Mouse (Mus musculus) heart, embryonic 16.5 days (tissue): ENCODE data around the gene Nup188. TPM values are rescaled to one million over a fixed set of nuclear protein-coding genes. Genes with fewer than 3 reads are reported as not detected.

Source experiments
- microRNA-seq: library from miRNA; unstranded; fragments of <30 nt; microRNA quantifications from one replicate; pipeline ENCODE4, GENCODE M21; 2017
- polyA plus RNA-seq: library from polyadenylated mRNA; unstranded; fragments of >200 nt; fragmentation: Nextera tagmentation; extraction: Ambion mirVana; gene quantifications from 2 replicates; pipeline ENCODE4 v1.2.1, GENCODE M21; 2015

Nup188 gene
- polyA plus RNA-seq, 1 experiment from 2014 or later, result 23.6 TPM

Small RNA genes within 50 kb of the gene (microRNA-seq; reads per million reads assigned to microRNA genes)
- gene Gm47292, result not detected

Other genes starting within 250 kb of the Nup188 start
- gene Wdr34, start 237.5 kb upstream of the Nup188 start, polyA plus RNA-seq, result 24.1 and 25.6 TPM in 2 replicates
- gene Set, start 229.0 kb upstream of the Nup188 start, polyA plus RNA-seq, result 198 and 217 TPM in 2 replicates
- gene Pkn3, start 208.7 kb upstream of the Nup188 start, polyA plus RNA-seq, result 9.4 and 11.7 TPM in 2 replicates
- gene Zdhhc12, start 192.7 kb upstream of the Nup188 start, polyA plus RNA-seq, result 29.4 and 30.8 TPM in 2 replicates
- 5.7 TPM in 2 replicates for gene Zer1, start 161.8 kb upstream of the Nup188 start, polyA plus RNA-seq
- 5.4 and 7.1 TPM in 2 replicates for gene Tbc1d13, start 152.7 kb upstream of the Nup188 start, polyA plus RNA-seq
- 37.4 and 40.0 TPM in 2 replicates for gene Endog, start 114.9 kb upstream of the Nup188 start, polyA plus RNA-seq
- 31.5 and 34.3 TPM in 2 replicates for gene Spout1, start 107.9 kb upstream of the Nup188 start, polyA plus RNA-seq
- 26.9 and 28.1 TPM in 2 replicates for gene Kyat1, start 80.5 kb upstream of the Nup188 start, polyA plus RNA-seq
- gene Lrrc8a, start 48.7 kb upstream of the Nup188 start, polyA plus RNA-seq, result 39.4 and 42.6 TPM in 2 replicates
- gene Gm28035, start 45.8 kb upstream of the Nup188 start, polyA plus RNA-seq, result 0.22 and 0.40 TPM in 2 replicates
- 9.4 and 13.1 TPM in 2 replicates for gene Phyhd1, start 20.2 kb upstream of the Nup188 start, polyA plus RNA-seq
- gene Gm28038, start 5.4 kb upstream of the Nup188 start, polyA plus RNA-seq, result not detected in 2 replicates
- 31.8 and 33.0 TPM in 2 replicates for gene Dolk, start 63 bp upstream of the Nup188 start, polyA plus RNA-seq
- gene Sh3glb2, start 72.9 kb downstream of the Nup188 start, polyA plus RNA-seq, result 135 and 136 TPM in 2 replicates
- gene Miga2, start 77.8 kb downstream of the Nup188 start, polyA plus RNA-seq, result 38.7 and 43.5 TPM in 2 replicates
- 26.0 and 29.3 TPM in 2 replicates for gene Dolpp1, start 105.9 kb downstream of the Nup188 start, polyA plus RNA-seq
- gene Crat, start 129.4 kb downstream of the Nup188 start, polyA plus RNA-seq, result 164 and 169 TPM in 2 replicates
- gene Ptpa, start 129.6 kb downstream of the Nup188 start, polyA plus RNA-seq, result 125 and 126 TPM in 2 replicates
- 0.72 and 0.85 TPM in 2 replicates for gene Ier5l, start 187.8 kb downstream of the Nup188 start, polyA plus RNA-seq